Mouse (Mus musculus) urinary bladder, adult 2 months (tissue): ENCODE results near the gene Vmn1r195. TPM values are rescaled to one million over a fixed set of nuclear protein-coding genes. Genes with fewer than 3 reads are reported as not detected.
"Not testable (repeated sequence)": the region's sequence is repeated elsewhere in the genome, so short reads cannot be mapped to it uniquely, and the experiment has no call there.

Source experiments
- DNase-seq: peaks from one replicate; pipeline ENCODE4 v3.0.0; 2022; ENCODE audit warnings: low spot score
- polyA plus RNA-seq: library from polyadenylated mRNA; depleted of rRNA; stranded (reverse); fragments of >200 nt; gene quantifications from 2 replicates; pipeline ENCODE4 v1.2.3, GENCODE M21; 2012; rRNA removed

Vmn1r195 gene
- not detected in 2 replicates for polyA plus RNA-seq

DNA sequence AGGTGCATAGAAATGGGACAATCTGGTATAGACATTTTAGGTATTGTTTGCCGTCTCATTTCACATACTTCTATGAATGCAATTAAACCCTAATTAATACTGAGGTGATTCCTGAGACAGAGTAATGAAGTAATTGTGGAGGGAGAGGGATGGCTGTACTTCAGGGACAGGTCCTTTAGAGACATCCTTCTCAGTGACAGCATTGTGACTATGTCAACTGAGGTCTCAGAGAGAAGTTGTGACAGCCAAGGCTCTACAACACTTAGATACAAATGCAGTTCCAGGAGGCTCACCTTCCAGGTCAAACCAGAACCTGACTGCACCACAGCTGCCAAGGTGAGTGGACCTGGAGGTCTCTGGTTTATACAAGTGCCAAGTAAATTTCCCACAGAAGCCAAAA lies at the start of gene Vmn1r195:
Gene Vmn1r195, plus strand, starts transcription at position 301 of the 400 bp plus-strand sequence.
- DNase-seq = not testable (repeated sequence)

DNA sequence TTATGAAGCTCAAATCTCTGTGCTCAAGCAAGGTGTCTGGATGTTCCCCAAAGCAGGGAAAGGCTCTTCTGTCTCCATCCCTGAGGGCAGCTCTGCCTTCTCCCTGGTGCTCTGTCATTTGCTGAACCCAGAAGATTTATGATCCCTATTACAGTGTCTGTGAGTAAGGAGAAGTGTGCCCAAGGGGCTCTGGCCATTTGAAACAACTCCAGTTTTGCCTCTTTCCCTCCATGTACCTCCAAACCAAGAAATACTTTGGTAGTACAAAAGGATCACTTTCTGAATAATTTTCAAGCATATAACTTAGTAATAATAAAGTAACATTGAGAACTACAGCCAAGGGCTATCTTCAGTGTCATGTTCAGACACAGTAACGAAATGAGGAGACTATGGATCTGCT lies 47.3 kb upstream of the Vmn1r195 start, which contains the start of gene Vmn1r193:
Gene Vmn1r193, minus strand, starts transcription at position 101 of the 400 bp plus-strand sequence.
- DNase-seq = not testable (repeated sequence)

GRCm38 (mm10) chr13:22243915-22244314 lies 26.4 kb upstream of the Vmn1r195 start, which contains the start of gene Vmn1r194:
TSS of gene Vmn1r194 (plus strand) at chr13:22244215.
- no peak for DNase-seq

DNA sequence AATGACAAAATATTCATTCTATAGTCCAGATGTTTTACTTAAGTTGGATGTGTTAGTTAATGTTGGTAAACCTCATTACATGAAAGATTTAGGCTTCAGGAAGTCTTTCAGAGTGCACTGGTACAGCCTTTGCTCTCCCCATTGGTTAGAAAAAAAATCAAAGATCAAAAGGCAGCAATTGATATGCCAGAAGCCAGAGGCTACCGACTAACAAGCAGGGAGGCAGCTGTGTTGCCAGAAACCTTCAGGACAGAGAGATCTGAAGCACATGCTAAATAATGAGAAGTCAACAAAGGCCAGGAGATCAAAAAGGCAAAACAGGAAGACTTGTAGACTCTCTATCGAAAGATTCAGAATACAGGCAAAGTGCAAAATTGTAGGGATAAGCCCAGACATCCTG lies 1.4 kb downstream of the Vmn1r195 start:
- no peak for DNase-seq

- no peak for DNase-seq
These were observed 14.3 kb downstream of the Vmn1r195 start for GRCm38 (mm10) chr13:22284578-22284977.

DNA sequence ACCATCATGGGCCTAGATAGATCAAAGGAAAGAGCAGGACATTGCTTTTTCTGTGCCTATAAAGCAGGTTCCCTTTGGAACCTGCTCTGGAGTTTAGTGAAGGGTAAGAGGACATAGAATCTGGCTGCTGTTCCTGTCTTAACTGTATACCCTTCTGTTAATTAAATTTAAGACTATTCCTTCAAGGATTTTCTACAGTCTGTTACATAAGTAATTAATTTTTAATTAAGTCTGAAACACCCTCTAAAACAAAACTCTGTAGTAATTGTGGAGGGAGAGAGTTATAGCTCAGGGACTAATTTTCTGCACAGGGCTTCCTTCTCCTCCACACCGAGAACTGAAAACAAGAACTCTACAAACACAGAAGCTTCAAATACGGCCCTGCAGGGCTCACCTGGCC lies 19.3 kb downstream of the Vmn1r195 start, which contains the start of gene Vmn1r196:
Gene Vmn1r196, plus strand, starts transcription at position 301 of the 400 bp plus-strand sequence.
- no peak for DNase-seq

GRCm38 (mm10) chr13:22308075-22308474 lies 37.8 kb downstream of the Vmn1r195 start:
- DNase-seq = not testable (repeated sequence)

- DNase-seq = no peak
These were observed 45.0 kb downstream of the Vmn1r195 start for GRCm38 (mm10) chr13:22315361-22315760.

GRCm38 (mm10) chr13:22317366-22317765 lies 47.0 kb downstream of the Vmn1r195 start:
- DNase-seq = no peak

- no peak for DNase-seq
These were observed 49.8 kb downstream of the Vmn1r195 start for GRCm38 (mm10) chr13:22320091-22320490.

- no peak for DNase-seq
These were observed 54.0 kb downstream of the Vmn1r195 start, which contains the start of gene Vmn1r197 for GRCm38 (mm10) chr13:22324289-22324688. TSS of gene Vmn1r197 (plus strand) at chr13:22324589.

Other genes starting within 250 kb of the Vmn1r195 start
- gene Hist1h2ah, start 235.0 kb upstream of the Vmn1r195 start, polyA plus RNA-seq = 0.46 TPM in 1 of 2 replicates, not detected in the other
- 0.18 and 0.74 TPM in 2 replicates for gene Hist1h2bk, start 234.7 kb upstream of the Vmn1r195 start, polyA plus RNA-seq
- 3.2 and 4.3 TPM in 2 replicates for gene Hist1h4i, start 229.2 kb upstream of the Vmn1r195 start, polyA plus RNA-seq
- gene Hist1h2ag, start 227.6 kb upstream of the Vmn1r195 start, polyA plus RNA-seq = 0.50 and 0.56 TPM in 2 replicates
- gene Hist1h2bj, start 227.3 kb upstream of the Vmn1r195 start, polyA plus RNA-seq = 0.65 and 1.6 TPM in 2 replicates
- gene Vmn1r188, start 186.1 kb upstream of the Vmn1r195 start, polyA plus RNA-seq = not detected in 2 replicates
- not detected in 2 replicates for gene Vmn1r189, start 164.7 kb upstream of the Vmn1r195 start, polyA plus RNA-seq
- gene Vmn1r191, start 86.6 kb upstream of the Vmn1r195 start, polyA plus RNA-seq = not detected in 2 replicates
- not detected in 2 replicates for gene Vmn1r192, start 79.4 kb upstream of the Vmn1r195 start, polyA plus RNA-seq
- gene Vmn1r193, start 47.4 kb upstream of the Vmn1r195 start, polyA plus RNA-seq = not detected in 2 replicates
- not detected in 2 replicates for gene Vmn1r194, start 26.3 kb upstream of the Vmn1r195 start, polyA plus RNA-seq
- gene Vmn1r196, start 19.4 kb downstream of the Vmn1r195 start, polyA plus RNA-seq = not detected in 2 replicates
- gene Vmn1r197, start 54.1 kb downstream of the Vmn1r195 start, polyA plus RNA-seq = not detected in 2 replicates
- not detected in 2 replicates for gene Vmn1r198, start 79.8 kb downstream of the Vmn1r195 start, polyA plus RNA-seq
- gene Vmn1r199, start 109.3 kb downstream of the Vmn1r195 start, polyA plus RNA-seq = not detected in 2 replicates
- gene Vmn1r200, start 119.9 kb downstream of the Vmn1r195 start, polyA plus RNA-seq = not detected in 2 replicates
- not detected in 2 replicates for gene Vmn1r201, start 201.4 kb downstream of the Vmn1r195 start, polyA plus RNA-seq
- gene Vmn1r202, start 234.9 kb downstream of the Vmn1r195 start, polyA plus RNA-seq = 0.01 TPM in 1 of 2 replicates, not detected in the other
- not detected in 2 replicates for gene Vmn1r203, start 247.6 kb downstream of the Vmn1r195 start, polyA plus RNA-seq